Mouse (Mus musculus): ENCODE measurements around the gene Olfr764-ps1. TPM values are rescaled to one million over a fixed set of nuclear protein-coding genes. Genes with fewer than 3 reads are reported as not detected.

Olfr764-ps1 gene
- not detected for total RNA-seq (2023)

GRCm38 (mm10) chr10:129039796-129040195 is at the start of gene Olfr764-ps1:
Olfr764-ps1 (minus strand) TSS chr10:129039896.

GRCm38 (mm10) chr10:129082810-129083209 is 43.1 kb upstream of the Olfr764-ps1 start, which contains the start of gene Olfr767:
Olfr767 (minus strand) TSS chr10:129082910.

GRCm38 (mm10) chr10:129068877-129069276 is 29.2 kb upstream of the Olfr764-ps1 start, which contains the start of gene Olfr766-ps1:
Olfr766-ps1 (minus strand) TSS chr10:129068977.

GRCm38 (mm10) chr10:129049898-129050297 is 10.2 kb upstream of the Olfr764-ps1 start, which contains the start of gene Olfr765:
Olfr765 (minus strand) TSS chr10:129049998.

GRCm38 (mm10) chr10:129010288-129010841 is 29.3 kb downstream of the Olfr764-ps1 start, which contains the start of gene Olfr763:
Olfr763 (plus strand) TSS chr10:129010791.

GRCm38 (mm10) chr10:128989131-128989530 is 50.6 kb downstream of the Olfr764-ps1 start, which contains the start of gene Olfr9:
Olfr9 (plus strand) TSS chr10:128989431.

Other genes starting within 250 kb of the Olfr764-ps1 start
- 1 to 10 TPM; 4.4 to 6.1 TPM for gene Mmp19, start 249.0 kb downstream of the Olfr764-ps1 start, total RNA-seq (2023)
- gene Dnajc14, start 235.8 kb downstream of the Olfr764-ps1 start, total RNA-seq (2023), result 10 to 100 TPM; 67.2 to 71.3 TPM
- 1 to 10 TPM; 4.8 to 5.1 TPM for gene Tmem198b, start 235.5 kb downstream of the Olfr764-ps1 start, total RNA-seq (2023)
- gene Sarnp, start 222.6 kb downstream of the Olfr764-ps1 start, total RNA-seq (2023), result 10 to 100 TPM; 33.1 to 39.1 TPM
- gene Ormdl2, start 218.3 kb downstream of the Olfr764-ps1 start, total RNA-seq (2023), result 10 to 100 TPM; 17.9 to 23.0 TPM
- under 1 TPM; 0.15 to 0.20 TPM for gene Gdf11, start 148.2 kb downstream of the Olfr764-ps1 start, total RNA-seq (2023)
- gene Cd63, start 138.9 kb downstream of the Olfr764-ps1 start, total RNA-seq (2023), result 100 to 1,000 TPM; 129 to 165 TPM
- gene Rdh5, start 117.0 kb downstream of the Olfr764-ps1 start, total RNA-seq (2023), result 1 to 10 TPM; 5.5 to 6.2 TPM
- 100 to 1,000 TPM; 100 to 105 TPM for gene Bloc1s1, start 115.9 kb downstream of the Olfr764-ps1 start, total RNA-seq (2023)
- gene Itga7, start 106.1 kb downstream of the Olfr764-ps1 start, total RNA-seq (2023), result under 1 TPM; 0.13 to 0.42 TPM
- not detected for gene Mettl7b, start 78.9 kb downstream of the Olfr764-ps1 start, total RNA-seq (2023)
- gene Olfr9, start 50.5 kb downstream of the Olfr764-ps1 start, total RNA-seq (2023), result not detected
- gene Olfr763, start 29.1 kb downstream of the Olfr764-ps1 start, total RNA-seq (2023), result not detected
- gene Olfr765, start 10.1 kb upstream of the Olfr764-ps1 start, total RNA-seq (2023), result not detected
- not detected for gene Olfr766-ps1, start 29.1 kb upstream of the Olfr764-ps1 start, total RNA-seq (2023)
- gene Olfr767, start 43.0 kb upstream of the Olfr764-ps1 start, total RNA-seq (2023), result not detected
- gene Olfr768, start 59.5 kb upstream of the Olfr764-ps1 start, total RNA-seq (2023), result not detected
- gene Olfr769, start 78.0 kb upstream of the Olfr764-ps1 start, total RNA-seq (2023), result not detected
- gene Olfr770, start 99.1 kb upstream of the Olfr764-ps1 start, total RNA-seq (2023), result not detected
- not detected for gene Olfr771, start 124.9 kb upstream of the Olfr764-ps1 start, total RNA-seq (2023)
- gene Olfr772, start 138.0 kb upstream of the Olfr764-ps1 start, total RNA-seq (2023), result not detected
- gene Olfr773, start 147.5 kb upstream of the Olfr764-ps1 start, total RNA-seq (2023), result not detected
- gene Olfr774, start 196.3 kb upstream of the Olfr764-ps1 start, total RNA-seq (2023), result not detected
- not detected for gene Olfr775, start 208.5 kb upstream of the Olfr764-ps1 start, total RNA-seq (2023)
- gene Olfr776, start 219.2 kb upstream of the Olfr764-ps1 start, total RNA-seq (2023), result not detected
- gene Olfr777, start 231.6 kb upstream of the Olfr764-ps1 start, total RNA-seq (2023), result not detected

All from neutrophil, adult 59 days (primary cell).